Mouse (Mus musculus) spleen, adult 2 months (tissue): Measurements from ENCODE around the gene Ampd3.

Experiments used
- CTCF ChIP-seq: fragments of 200-500 bp; IDR thresholded peaks from 2 replicates; pipeline ENCODE4 v1.5.1; 2011; ENCODE audit warnings: mild to moderate bottlenecking, inconsistent platforms; ENCODE audit not compliant: insufficient read depth, insufficient read length, insufficient replicate concordance; ENCODE audit errors: extremely low read depth
- POLR2A ChIP-seq: fragments of 200-500 bp; IDR thresholded peaks from 2 replicates; pipeline ENCODE4 v1.6.1; 2011; ENCODE audit warnings: low read depth, low read length, inconsistent platforms

DNA sequence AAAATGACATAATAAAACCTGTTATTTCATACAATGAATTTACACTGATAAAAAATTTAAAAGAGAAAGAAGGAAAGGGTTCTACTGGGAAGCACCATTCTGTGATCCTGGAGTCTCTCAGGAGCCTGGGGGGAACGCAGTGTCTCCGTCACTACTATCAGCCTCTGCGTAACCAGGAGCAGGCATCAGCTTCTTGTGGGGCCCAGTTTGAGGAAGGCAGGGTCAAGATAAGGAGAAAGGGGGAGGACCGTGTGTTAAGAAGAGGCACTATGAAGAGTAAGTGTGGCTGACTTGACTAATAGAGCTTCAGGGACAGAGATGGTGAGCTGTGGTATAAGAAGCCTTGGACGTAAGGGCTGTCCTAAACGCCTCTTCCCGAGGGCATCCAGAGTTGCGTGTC lies 6.7 kb downstream of the Ampd3 start:
- TF ChIP-seq CTCF (no peak), POLR2A (no peak)
